Mouse (Mus musculus) liver, embryonic 13.5 days (tissue): ENCODE results near the gene Sergef. TPM values are rescaled to one million over a fixed set of nuclear protein-coding genes. Genes with fewer than 3 reads are reported as not detected.

Experiments used
- ATAC-seq: fragments of 200-750 bp; cut with Nextera tagmentation; 2 replicates; pipeline ENCODE4 v1.8.0; 2017; ENCODE audit warnings: low read depth, mild to moderate bottlenecking, moderate number of reproducible peaks, moderate library complexity
- DNase-seq: peaks from one replicate; pipeline ENCODE4 v3.0.0; 2022
- H3K27ac ChIP-seq: fragments of 300-500 bp; sonication (generic); 2 replicates; pipeline ENCODE4 v1.5.1; 2015; ENCODE audit warnings: moderate library complexity, mild to moderate bottlenecking, inconsistent platforms
- H3K27me3 ChIP-seq: fragments of 300-500 bp; sonication (generic); 2 replicates; pipeline ENCODE4 v1.6.1; 2015; ENCODE audit warnings: mild to moderate bottlenecking, inconsistent platforms
- H3K36me3 ChIP-seq: fragments of 300-500 bp; sonication (generic); 2 replicates; pipeline ENCODE4 v1.6.1; 2015; ENCODE audit warnings: mild to moderate bottlenecking, inconsistent platforms
- H3K4me1 ChIP-seq: fragments of 300-500 bp; sonication (generic); replicated peaks from 2 replicates; pipeline ENCODE4 v1.6.1; 2015; ENCODE audit warnings: inconsistent platforms
- H3K4me2 ChIP-seq: fragments of 300-500 bp; sonication (generic); 2 replicates; pipeline ENCODE4 v1.6.1; 2015; ENCODE audit warnings: inconsistent platforms, mild to moderate bottlenecking, moderate library complexity
- H3K4me3 ChIP-seq: fragments of 300-500 bp; sonication (generic); replicated peaks from 2 replicates; pipeline ENCODE4 v1.5.1; 2015; ENCODE audit warnings: mild to moderate bottlenecking, inconsistent platforms
- H3K9ac ChIP-seq: fragments of 300-500 bp; sonication (generic); 2 replicates; pipeline ENCODE4 v1.6.1; 2015; ENCODE audit warnings: mild to moderate bottlenecking, inconsistent platforms
- H3K9me3 ChIP-seq: fragments of 300-500 bp; sonication (generic); replicated peaks from 2 replicates; pipeline ENCODE4 v1.6.1; 2016; ENCODE audit warnings: inconsistent platforms
- WGBS: fragments of 180-500 bp; shearing (Covaris S2); methylation state at CpG from one replicate; pipeline ENCODE4 v1.1.7; 2015; ENCODE audit not compliant: insufficient replicate concordance; 5-methylcytosine and 5-hydroxymethylcytosine counted together
- polyA plus RNA-seq: library from polyadenylated mRNA; unstranded; fragments of >200 nt; fragmentation: Nextera tagmentation; extraction: Ambion mirVana; gene quantifications from 2 replicates; pipeline ENCODE4 v1.2.1, GENCODE M21; 2015

Gene Sergef
- polyA plus RNA-seq, 1 experiment from 2014 or later: 7.5 TPM

GRCm38 (mm10) chr7:46487354-46487753 is 152.3 kb downstream of the Sergef start:
- no peak overlapping the region for H3K9ac ChIP-seq
- H3K27ac ChIP-seq: no peak overlapping the region
- H3K4me2 ChIP-seq: no peak overlapping the region
- H3K4me1 ChIP-seq: 0 out of 2 replicates have a peak, but pooled peaks cover under 1% of the 10 kb centered on the region
- no peak overlapping the region for H3K4me3 ChIP-seq
- no peaks in the 10 kb centered on the region for H3K27me3 ChIP-seq
- no peaks in the 10 kb centered on the region for H3K9me3 ChIP-seq
- WGBS: 64% methylated on average over 4 of the region's 4 CpGs
- ATAC-seq (no peak), DNase-seq (no peak)
- H3K36me3 ChIP-seq: no peaks in the 10 kb centered on the region

- H3K36me3 ChIP-seq: no peaks in the 10 kb centered on the region
- H3K4me2 ChIP-seq: no peak overlapping the region
- no peak for DNase-seq
- H3K27me3 ChIP-seq: no peaks in the 10 kb centered on the region
- H3K9me3 ChIP-seq: no peaks in the 10 kb centered on the region
- no peak overlapping the region for H3K9ac ChIP-seq
- H3K4me1 ChIP-seq: peaks cover 6% of the 10 kb centered on the region; the same call in 1 of the 2 replicates
- ATAC-seq: no peak
- H3K4me3 ChIP-seq: no peak overlapping the region
- H3K27ac ChIP-seq: no peak overlapping the region
- 65% methylated on average over 5 of the region's 5 CpGs for WGBS
Observed at GRCm38 (mm10) chr7:46486761-46487160, 152.8 kb downstream of the Sergef start.

- Histone ChIP-seq H3K9ac (no peak overlapping the region), H3K36me3 (no peaks in the 10 kb centered on the region), H3K4me1 (peaks cover 9% of the 10 kb centered on the region; the same call in 1 of the 2 replicates), H3K27me3 (no peaks in the 10 kb centered on the region), H3K9me3 (no peaks in the 10 kb centered on the region), H3K4me2 (no peak overlapping the region), H3K27ac (no peak overlapping the region), H3K4me3 (no peak overlapping the region)
- ATAC-seq (no peak), DNase-seq (no peak)
- WGBS: 73% methylated on average over 6 of the region's 6 CpGs
Observed at GRCm38 (mm10) chr7:46484223-46484622, 155.4 kb downstream of the Sergef start.

- no peak overlapping the region for H3K9ac ChIP-seq
- no peak for ATAC-seq
- WGBS: 74% methylated on average over 10 of the region's 10 CpGs
Observed at GRCm38 (mm10) chr7:46483050-46483449, 156.6 kb downstream of the Sergef start.

GRCm38 (mm10) chr7:46482099-46482531 is 157.5 kb downstream of the Sergef start:
- Histone ChIP-seq H3K4me2 (no peak overlapping the region), H3K9me3 (no peaks in the 10 kb centered on the region), H3K36me3 (no peaks in the 10 kb centered on the region), H3K27me3 (no peaks in the 10 kb centered on the region), H3K9ac (no peak overlapping the region), H3K4me3 (no peak overlapping the region), H3K4me1 (peaks cover 9% of the 10 kb centered on the region; the same call in 1 of the 2 replicates), H3K27ac (no peak overlapping the region)
- ATAC-seq (no peak), DNase-seq (no peak)
- WGBS: 40% methylated on average over 2 of the region's 2 CpGs

More at GRCm38 (mm10) chr7:46483050-46483449, 156.6 kb downstream of the Sergef start:
- H3K27ac ChIP-seq: no peak overlapping the region
- no peaks in the 10 kb centered on the region for H3K36me3 ChIP-seq
- no peak overlapping the region for H3K4me3 ChIP-seq
- no peak overlapping the region for H3K4me2 ChIP-seq
- H3K27me3 ChIP-seq: no peaks in the 10 kb centered on the region
- DNase-seq: no peak
- H3K9me3 ChIP-seq: no peaks in the 10 kb centered on the region
- peaks cover 9% of the 10 kb centered on the region; the same call in 1 of the 2 replicates for H3K4me1 ChIP-seq

GRCm38 (mm10) chr7:46479793-46480192 is 159.8 kb downstream of the Sergef start:
- Histone ChIP-seq H3K27me3 (no peaks in the 10 kb centered on the region), H3K4me2 (no peak overlapping the region), H3K27ac (no peak overlapping the region), H3K9me3 (no peaks in the 10 kb centered on the region), H3K36me3 (no peaks in the 10 kb centered on the region), H3K4me1 (peaks cover 9% of the 10 kb centered on the region; the same call in 1 of the 2 replicates), H3K9ac (no peak overlapping the region), H3K4me3 (no peak overlapping the region)
- whole genome bisulfite sequencing: 58% methylated on average over 6 of the region's 6 CpGs
- DNase-seq: no peak
- ATAC-seq: no peak

GRCm38 (mm10) chr7:46477456-46477855 is 162.2 kb downstream of the Sergef start:
- WGBS: 81% methylated on average over 3 of the region's 3 CpGs
- H3K9ac ChIP-seq: no peak overlapping the region
- no peak overlapping the region for H3K4me3 ChIP-seq
- H3K36me3 ChIP-seq: no peaks in the 10 kb centered on the region
- no peak for ATAC-seq
- no peak overlapping the region for H3K27ac ChIP-seq
- H3K4me1 ChIP-seq: peaks cover 9% of the 10 kb centered on the region; the same call in 1 of the 2 replicates
- H3K4me2 ChIP-seq: no peak overlapping the region
- H3K27me3 ChIP-seq: no peaks in the 10 kb centered on the region
- no peak for DNase-seq
- no peaks in the 10 kb centered on the region for H3K9me3 ChIP-seq

- no peak overlapping the region for H3K4me3 ChIP-seq
- no peak for ATAC-seq
Observed at GRCm38 (mm10) chr7:46475464-46475863, 164.1 kb downstream of the Sergef start.

GRCm38 (mm10) chr7:46473141-46473540 is 166.5 kb downstream of the Sergef start:
- WGBS: 38% methylated on average over 9 of the region's 9 CpGs
- H3K9ac ChIP-seq: no peak overlapping the region
- no peak for ATAC-seq
- no peak overlapping the region for H3K4me2 ChIP-seq
- no peak for DNase-seq
- no peak overlapping the region for H3K27ac ChIP-seq
- no peaks in the 10 kb centered on the region for H3K27me3 ChIP-seq
- no peak overlapping the region for H3K4me3 ChIP-seq
- H3K36me3 ChIP-seq: no peaks in the 10 kb centered on the region
- H3K4me1 ChIP-seq: no peaks in the 10 kb centered on the region
- H3K9me3 ChIP-seq: no peaks in the 10 kb centered on the region

More at GRCm38 (mm10) chr7:46475464-46475863, 164.1 kb downstream of the Sergef start:
- H3K27ac ChIP-seq: no peak overlapping the region
- H3K4me2 ChIP-seq: no peak overlapping the region
- H3K27me3 ChIP-seq: no peaks in the 10 kb centered on the region
- no peaks in the 10 kb centered on the region for H3K9me3 ChIP-seq
- 77% methylated on average over 5 of the region's 5 CpGs for WGBS
- no peaks in the 10 kb centered on the region for H3K4me1 ChIP-seq
- DNase-seq: no peak
- H3K9ac ChIP-seq: no peak overlapping the region
- H3K36me3 ChIP-seq: no peaks in the 10 kb centered on the region

GRCm38 (mm10) chr7:46471054-46471737 is 168.4 kb downstream of the Sergef start:
- WGBS: 49% methylated on average over 7 of the region's 7 CpGs
- DNase-seq (no peak), ATAC-seq (no peak)
- H3K36me3 ChIP-seq: no peaks in the 10 kb centered on the region
- no peaks in the 10 kb centered on the region for H3K9me3 ChIP-seq
- no peak overlapping the region for H3K9ac ChIP-seq
- no peak overlapping the region for H3K27ac ChIP-seq
- H3K4me2 ChIP-seq: no peak overlapping the region
- H3K27me3 ChIP-seq: no peaks in the 10 kb centered on the region
- no peak overlapping the region for H3K4me3 ChIP-seq
- H3K4me1 ChIP-seq: no peaks in the 10 kb centered on the region

GRCm38 (mm10) chr7:46469542-46469941 is 170.1 kb downstream of the Sergef start:
- Histone ChIP-seq H3K4me3 (no peak overlapping the region), H3K9ac (no peak overlapping the region), H3K27me3 (no peaks in the 10 kb centered on the region), H3K27ac (no peak overlapping the region), H3K36me3 (no peaks in the 10 kb centered on the region), H3K4me1 (no peaks in the 10 kb centered on the region), H3K4me2 (no peak overlapping the region), H3K9me3 (no peaks in the 10 kb centered on the region)
- no peak for DNase-seq
- 48% methylated on average over 3 of the region's 3 CpGs for WGBS
- ATAC-seq: no peak

GRCm38 (mm10) chr7:46466422-46466981 is 173.1 kb downstream of the Sergef start:
- Histone ChIP-seq H3K4me3 (no peak overlapping the region), H3K4me1 (no peaks in the 10 kb centered on the region), H3K9me3 (no peaks in the 10 kb centered on the region), H3K27me3 (no peaks in the 10 kb centered on the region), H3K27ac (no peak overlapping the region), H3K36me3 (no peaks in the 10 kb centered on the region), H3K4me2 (no peak overlapping the region), H3K9ac (no peak overlapping the region)
- DNase-seq: no peak
- 58% methylated on average over 7 of the region's 7 CpGs for WGBS
- ATAC-seq: no peak
